Mouse (Mus musculus) spleen, adult 2 months (tissue): Measurements from ENCODE around the gene Mrpl32. TPM values are rescaled to one million over a fixed set of nuclear protein-coding genes. Genes with fewer than 3 reads are reported as not detected.

Source experiments
- DNase-seq, 2 experiments: peaks; one replicate each; pipeline versions ENCODE4 v3.0.0 to v3.0.0-alpha.2; 2012 to 2021; ENCODE audit warnings: low spot score in 2 of 2, low read depth in 1 of 2
- H3K27ac ChIP-seq: fragments of 200-500 bp; 2 replicates; pipeline ENCODE4 v1.5.1; 2012; ENCODE audit warnings: low read length, inconsistent platforms; ENCODE audit not compliant: insufficient read depth
- H3K27me3 ChIP-seq: fragments of 200-500 bp; 2 replicates; pipeline ENCODE4 v1.6.1; 2012; ENCODE audit warnings: mild to moderate bottlenecking, moderate library complexity, low read length, inconsistent platforms; ENCODE audit not compliant: control insufficient read depth, insufficient read depth
- H3K36me3 ChIP-seq: fragments of 200-500 bp; 2 replicates; pipeline ENCODE4 v1.6.1; 2012; ENCODE audit warnings: mild to moderate bottlenecking, low read length, inconsistent platforms; ENCODE audit not compliant: control insufficient read depth, insufficient read depth
- H3K4me1 ChIP-seq: fragments of 200-500 bp; 2 replicates; pipeline ENCODE4 v1.6.1; 2011; ENCODE audit warnings: inconsistent platforms; ENCODE audit not compliant: control insufficient read depth, insufficient read depth, insufficient read length
- H3K4me3 ChIP-seq: fragments of 200-500 bp; 2 replicates; pipeline ENCODE4 v1.5.1; 2011; ENCODE audit warnings: mild to moderate bottlenecking, inconsistent platforms; ENCODE audit not compliant: insufficient read depth, insufficient read length; ENCODE audit errors: extremely low read depth
- CTCF ChIP-seq: fragments of 200-500 bp; IDR thresholded peaks from 2 replicates; pipeline ENCODE4 v1.5.1; 2011; ENCODE audit warnings: mild to moderate bottlenecking, inconsistent platforms; ENCODE audit not compliant: insufficient read depth, insufficient read length, insufficient replicate concordance; ENCODE audit errors: extremely low read depth
- POLR2A ChIP-seq: fragments of 200-500 bp; IDR thresholded peaks from 2 replicates; pipeline ENCODE4 v1.6.1; 2011; ENCODE audit warnings: low read depth, low read length, inconsistent platforms
- WGBS: fragments of 180-500 bp; shearing (Covaris S2); methylation state at CpG from one replicate; pipeline ENCODE4 v1.1.7; 2018; 5-methylcytosine and 5-hydroxymethylcytosine counted together
- polyA plus RNA-seq: library from polyadenylated mRNA; depleted of rRNA; stranded (reverse); fragments of >200 nt; gene quantifications from 2 replicates; pipeline ENCODE4 v1.2.3, GENCODE M21; 2012; rRNA removed

Gene Mrpl32
- 2.6 and 3.3 TPM in 2 replicates for polyA plus RNA-seq

GRCm38 (mm10) chr13:14612926-14613529, at the start of gene Mrpl32, which contains the start of gene Psma2:
Mrpl32 (minus strand) TSS chr13:14613165.
Psma2 (plus strand) TSS chr13:14613240.
- Histone ChIP-seq H3K27ac (peak within 1 kb of the TSS; percentile 86), H3K4me3 (peak within 1 kb of the TSS; percentile 97), H3K27me3 (no peaks in the 10 kb centered on the region), H3K4me1 (no peaks in the 10 kb centered on the region; the same call in 1 of the 2 replicates), H3K36me3 (peaks cover 10% of the 10 kb centered on the region)
- under 1% methylated on average over 42 of the region's 42 CpGs for whole genome bisulfite sequencing
- DNase-seq, result peak; percentile 95 to 96
- TF ChIP-seq POLR2A (peak; percentile 68), CTCF (no peak)

DNA sequence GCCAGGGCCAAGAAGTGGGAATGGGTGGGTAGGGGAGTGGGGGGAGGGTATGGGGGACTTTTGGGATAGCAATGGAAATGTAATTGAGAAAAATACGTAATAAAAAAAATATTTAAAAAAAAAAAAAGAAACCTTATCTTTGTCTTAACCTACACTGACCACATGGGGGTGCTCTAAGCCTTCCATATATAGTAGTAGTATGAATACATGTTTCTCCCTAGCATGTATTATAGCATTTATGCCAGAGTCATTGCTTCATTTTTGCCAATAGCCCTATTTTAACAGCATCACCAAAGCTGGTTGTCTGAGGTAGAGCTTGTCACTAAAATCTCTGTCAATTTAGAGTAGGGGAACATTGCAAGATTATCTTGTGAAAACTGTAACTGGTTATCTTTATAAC, 36.3 kb upstream of the Mrpl32 start:
- Histone ChIP-seq H3K27ac (no peak overlapping the region), H3K27me3 (no peaks in the 10 kb centered on the region), H3K4me1 (no peaks in the 10 kb centered on the region), H3K4me3 (no peak overlapping the region), H3K36me3 (no peaks in the 10 kb centered on the region)
- WGBS, result 21% methylated on average over 1 of the region's 1 CpGs
- TF ChIP-seq CTCF, result no peak
- TF ChIP-seq POLR2A, result no peak
- no peak for DNase-seq

GRCm38 (mm10) chr13:14639998-14640397, 27.0 kb upstream of the Mrpl32 start:
- DNase-seq, result no peak
- TF ChIP-seq POLR2A, result no peak
- no peak for TF ChIP-seq CTCF
- Histone ChIP-seq H3K4me1 (no peaks in the 10 kb centered on the region), H3K27me3 (no peaks in the 10 kb centered on the region), H3K36me3 (peaks cover 11% of the 10 kb centered on the region), H3K27ac (no peak overlapping the region), H3K4me3 (no peak overlapping the region)
- WGBS, result 62% methylated on average over 1 of the region's 1 CpGs

DNA sequence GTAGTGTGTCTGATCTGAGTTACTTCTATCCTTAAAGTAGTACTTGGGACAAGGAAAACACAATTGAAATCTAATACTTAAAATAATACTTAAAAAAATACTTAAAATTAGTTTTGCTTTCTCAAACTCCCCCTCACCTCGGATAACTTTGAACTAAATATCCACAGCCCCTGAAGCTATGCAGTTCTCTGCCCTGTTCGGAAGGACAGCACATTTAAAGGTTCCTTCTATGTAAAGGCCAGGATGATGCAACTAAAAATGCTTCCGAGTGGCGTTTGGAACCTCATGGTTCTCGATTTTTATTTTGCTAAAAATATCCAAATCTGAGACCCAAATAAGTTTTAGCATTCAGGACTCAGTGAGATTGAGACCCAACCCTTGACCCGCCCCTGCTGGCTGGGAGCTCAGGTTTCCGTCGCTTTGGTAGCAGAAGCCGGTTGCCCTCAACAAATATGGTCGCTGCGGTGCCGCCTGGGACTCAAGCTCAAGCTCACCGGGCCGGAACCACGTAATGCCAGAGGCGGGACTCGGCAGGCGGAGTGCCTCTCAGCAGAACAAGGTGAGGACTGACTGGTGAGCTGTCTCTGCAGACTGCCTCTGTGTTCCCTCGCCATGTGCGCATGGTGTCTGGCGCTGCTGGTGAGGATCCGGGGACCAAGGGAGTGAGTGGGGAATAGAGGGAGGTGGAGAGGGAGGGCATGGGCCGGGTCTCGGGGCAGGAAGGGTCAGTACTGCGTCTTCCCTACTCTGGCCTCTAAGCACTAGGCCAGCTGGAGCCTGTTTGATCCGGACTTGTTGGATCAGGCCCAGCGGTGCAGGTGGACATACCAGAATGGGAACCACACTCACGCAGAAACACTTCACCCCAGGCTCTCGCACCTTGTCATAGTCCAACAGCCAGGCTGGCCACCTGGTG, 17.0 kb upstream of the Mrpl32 start, which contains the start of gene AW209491:
AW209491 (plus strand) TSS at position 429 of the 916 bp plus-strand sequence.
- Histone ChIP-seq H3K27me3 (no peaks in the 10 kb centered on the region), H3K4me1 (peaks cover 3% of the 10 kb centered on the region; the same call in 1 of the 2 replicates), H3K27ac (no peak within 1 kb of the TSS), H3K4me3 (peak within 1 kb of the TSS; percentile 74), H3K36me3 (peaks cover 15% of the 10 kb centered on the region)
- 1% methylated on average over 29 of the region's 29 CpGs for WGBS
- peak; percentile 79 to 93 for DNase-seq
- no peak for TF ChIP-seq CTCF
- TF ChIP-seq POLR2A, result 0 out of 2 replicates have a peak, but pooled peaks have one; percentile 32

GRCm38 (mm10) chr13:14618724-14619123, 5.8 kb upstream of the Mrpl32 start:
- Histone ChIP-seq H3K4me1 (no peaks in the 10 kb centered on the region), H3K27ac (no peak overlapping the region), H3K36me3 (peaks cover 34% of the 10 kb centered on the region), H3K27me3 (no peaks in the 10 kb centered on the region), H3K4me3 (no peak overlapping the region)
- 12% methylated on average over 2 of the region's 2 CpGs for WGBS
- DNase-seq, result peak; percentile 29 to 76
- TF ChIP-seq CTCF, result peak; percentile 53; the same call in 1 of the 2 replicates
- TF ChIP-seq POLR2A, result no peak

DNA sequence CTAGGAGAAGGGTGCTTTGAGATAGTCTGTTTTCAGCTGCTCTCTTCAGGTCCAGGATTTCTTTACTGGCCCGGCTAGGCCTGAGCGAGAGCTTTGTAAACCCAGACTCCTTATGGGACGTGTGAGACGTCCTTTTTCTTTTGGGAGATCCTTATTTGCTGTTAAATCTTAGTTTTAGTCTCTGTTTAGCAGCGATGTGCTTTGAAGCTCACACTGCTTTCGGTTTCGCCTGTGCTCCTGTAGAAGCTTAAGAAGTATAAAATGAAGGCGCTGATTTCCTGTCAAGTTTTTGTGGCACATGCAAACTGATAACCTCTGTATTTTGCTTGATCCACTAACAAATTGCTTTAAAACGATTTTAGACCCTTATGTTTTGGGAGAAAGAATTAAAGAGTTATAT, 588 bp upstream of the Mrpl32 start:
- peaks cover 13% of the 10 kb centered on the region for H3K36me3 ChIP-seq
- DNase-seq, result peak in 1 of 2 experiments; percentile 12

More for the DNA sequence above, 588 bp upstream of the Mrpl32 start:
- Histone ChIP-seq H3K27me3 (no peaks in the 10 kb centered on the region), H3K4me3 (peak overlapping the region; percentile 84), H3K4me1 (no peaks in the 10 kb centered on the region; the same call in 1 of the 2 replicates), H3K27ac (peak overlapping the region; percentile 55)
- TF ChIP-seq CTCF, result no peak
- no peak for TF ChIP-seq POLR2A
- under 1% methylated on average over 9 of the region's 9 CpGs for WGBS
